Mouse (Mus musculus) heart, postnatal 4 days (tissue): Measurements from ENCODE around the gene Zfp738. TPM values are rescaled to one million over a fixed set of nuclear protein-coding genes. Genes with fewer than 3 reads are reported as not detected.
"Not testable (repeated sequence)": the region's sequence is repeated elsewhere in the genome, so short reads cannot be mapped to it uniquely, and the experiment has no call there.

ENCODE experiments used
- DNase-seq: peaks from one replicate; pipeline ENCODE4 v3.0.0; 2021
- total RNA-seq, 2 experiments: library from RNA; stranded (reverse); gene quantifications; 2 replicates each; pipeline ENCODE4 v1.2.3; 2021

The Zfp738 gene
- 1 to 10 TPM; 7.5 to 8.2 TPM for total RNA-seq

DNA sequence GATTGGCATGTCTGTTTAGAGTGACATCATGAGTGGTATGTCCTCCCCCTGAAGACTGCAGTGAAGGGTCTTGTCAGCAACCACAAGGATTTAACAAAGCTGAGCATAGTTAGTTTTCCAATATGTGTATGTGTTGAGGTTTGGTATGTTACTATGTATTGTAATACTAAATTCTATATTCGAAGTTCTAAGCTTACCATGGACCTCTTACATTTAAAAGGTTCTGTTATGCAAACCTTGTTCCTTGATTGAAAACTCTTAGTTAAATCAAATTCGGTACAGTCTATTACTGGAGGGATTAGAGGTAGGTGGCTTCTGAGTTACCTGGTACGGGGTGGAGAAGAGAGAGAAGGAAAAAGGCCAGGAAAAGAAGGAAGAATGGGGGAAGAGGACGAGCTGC, at the start of gene Zfp738:
Gene Zfp738, minus strand, starts transcription at position 101 of the 400 bp plus-strand sequence.
- no peak for DNase-seq

DNA sequence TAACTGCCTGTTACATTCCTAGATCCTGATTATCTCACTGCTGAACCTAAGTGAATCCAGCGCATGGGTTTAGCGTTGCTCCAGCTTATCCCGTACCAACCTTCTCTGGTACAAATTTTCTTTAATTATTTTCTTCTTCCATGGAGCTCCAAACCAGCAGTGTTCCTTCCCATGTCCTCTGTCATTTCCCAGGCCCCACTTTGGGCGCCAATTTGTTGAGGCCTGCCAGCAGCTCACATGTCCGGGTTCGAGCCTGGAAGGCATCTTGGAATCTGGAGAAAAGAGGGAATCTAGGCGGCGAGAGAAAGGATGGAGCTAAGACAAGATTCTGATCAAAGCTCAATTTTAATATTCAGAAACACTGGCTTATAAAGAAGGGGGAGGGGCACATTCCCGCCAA, 47.5 kb upstream of the Zfp738 start:
- not testable (repeated sequence) for DNase-seq

DNA sequence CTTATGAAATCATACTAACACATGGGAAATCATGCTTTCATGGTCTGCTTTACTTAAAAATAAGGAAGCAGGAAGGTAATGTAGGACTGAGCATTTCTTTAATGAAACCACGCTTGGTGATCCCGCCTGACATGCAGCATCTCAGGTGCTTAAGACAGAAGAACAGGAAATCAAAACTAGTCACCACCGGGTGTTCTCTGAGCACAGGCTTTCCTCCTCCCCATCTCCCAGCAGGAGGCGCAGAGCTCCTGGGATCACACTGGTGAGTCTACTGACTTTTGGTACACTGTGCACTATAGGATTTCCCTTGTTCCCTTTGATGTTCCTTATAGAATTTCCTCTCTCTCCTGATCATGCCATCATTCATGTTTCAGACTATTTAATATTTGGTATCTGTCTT, 42.6 kb upstream of the Zfp738 start:
- DNase-seq, result peak; percentile 48

DNA sequence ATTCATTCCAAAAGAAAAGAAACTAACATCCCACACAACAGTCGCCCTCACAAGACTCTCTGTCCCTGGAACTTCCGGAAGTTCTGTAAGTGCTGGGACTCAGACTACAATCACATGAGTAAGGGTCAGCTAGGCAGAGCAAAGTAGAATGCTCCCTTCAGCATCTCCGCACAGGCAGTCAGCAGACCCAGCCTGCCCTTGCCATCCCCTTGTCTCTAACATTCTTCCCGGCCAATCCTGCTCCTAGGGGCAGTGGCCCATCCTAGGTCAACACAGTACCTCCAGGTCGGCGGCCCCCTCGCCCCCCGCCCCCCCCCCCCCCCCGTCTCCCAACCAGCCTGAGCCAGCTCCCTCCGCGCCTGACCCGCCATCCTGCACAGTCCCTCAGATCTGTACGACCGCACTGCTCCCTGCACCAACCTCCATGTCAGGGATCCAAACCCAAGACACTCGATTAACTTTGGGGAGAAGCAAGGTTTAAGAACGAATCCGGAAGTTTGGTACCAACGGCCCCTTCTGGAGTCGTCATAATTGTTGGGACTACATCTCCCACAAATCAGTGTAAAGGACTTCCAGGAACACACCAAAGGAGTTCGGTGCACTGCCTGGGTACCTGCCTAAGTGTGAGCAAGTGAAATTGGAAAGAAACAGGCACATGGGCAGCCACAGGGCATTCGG, 41.9 kb upstream of the Zfp738 start, which contains the start of gene Zfp65:
Gene Zfp65, minus strand, starts transcription at position 533 of the 678 bp plus-strand sequence.
- DNase-seq, result peak; percentile 47

DNA sequence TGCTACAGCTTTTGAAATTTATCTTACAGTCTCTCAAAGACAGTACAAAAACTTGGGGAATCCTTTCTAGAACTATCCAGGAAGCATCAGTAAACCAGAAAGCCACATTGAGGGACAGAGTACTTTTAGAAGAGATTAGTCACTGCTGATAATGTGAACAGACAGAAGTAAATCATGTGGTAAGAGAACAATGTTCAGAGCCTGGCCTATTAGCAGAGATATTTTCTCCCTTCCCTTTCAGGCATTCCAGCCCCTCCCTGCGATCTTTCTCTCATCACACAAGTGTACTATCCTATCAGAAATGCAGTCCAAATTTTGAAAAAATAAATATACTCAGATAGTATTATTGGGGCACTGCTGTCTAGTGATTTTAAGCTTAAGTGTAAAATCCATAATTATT, 41.2 kb upstream of the Zfp738 start:
- DNase-seq, result no peak

DNA sequence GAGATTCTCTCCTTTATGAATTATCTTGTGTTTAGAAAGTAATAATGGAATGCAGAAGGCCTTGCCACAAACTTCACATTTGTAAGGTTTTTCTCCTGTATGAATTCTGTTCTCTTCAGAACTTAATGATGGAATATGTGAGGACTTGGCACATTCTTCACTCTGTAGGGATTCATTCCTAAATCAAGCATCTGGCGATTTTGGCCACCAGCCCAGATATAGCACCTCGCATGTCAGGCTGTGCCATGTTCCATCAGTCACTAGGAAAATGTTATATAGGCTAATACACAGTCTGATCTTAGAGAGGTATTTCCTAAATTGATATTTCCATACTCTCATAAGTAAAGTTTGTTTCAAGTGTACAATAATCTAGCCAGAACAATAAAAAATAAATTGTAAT, 38.5 kb upstream of the Zfp738 start:
- not testable (repeated sequence) for DNase-seq

DNA sequence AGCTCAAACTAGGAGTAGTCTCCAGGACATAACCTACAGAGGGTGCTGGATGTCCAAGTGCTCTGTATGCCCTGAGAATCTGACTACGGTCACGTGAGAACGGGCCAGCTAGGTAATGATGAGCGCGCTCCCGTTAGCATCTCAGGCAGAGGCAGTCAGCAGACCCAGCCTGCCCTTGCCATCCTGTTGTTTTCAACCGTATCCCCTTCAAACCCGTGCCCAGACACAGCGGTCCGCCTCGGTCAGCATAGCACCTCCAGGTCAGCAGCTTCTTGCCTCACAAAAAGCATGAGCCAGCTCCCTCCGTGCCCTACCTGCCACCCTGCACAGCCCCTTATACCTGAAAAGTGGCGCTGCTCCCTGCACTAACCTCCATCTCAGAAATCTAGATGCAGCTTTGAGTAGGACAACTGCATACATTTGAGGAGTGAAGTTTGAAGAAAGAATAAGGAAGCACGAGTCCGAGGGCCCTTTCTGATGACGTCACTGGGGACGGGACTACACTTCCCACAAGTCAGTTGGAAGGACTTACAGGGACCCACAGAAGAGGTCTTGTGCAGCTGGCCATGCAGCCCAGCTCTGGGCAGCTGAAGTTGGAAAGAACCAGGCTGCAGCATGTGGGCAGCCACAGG, 37.1 kb upstream of the Zfp738 start:
- DNase-seq, result peak; percentile 85

DNA sequence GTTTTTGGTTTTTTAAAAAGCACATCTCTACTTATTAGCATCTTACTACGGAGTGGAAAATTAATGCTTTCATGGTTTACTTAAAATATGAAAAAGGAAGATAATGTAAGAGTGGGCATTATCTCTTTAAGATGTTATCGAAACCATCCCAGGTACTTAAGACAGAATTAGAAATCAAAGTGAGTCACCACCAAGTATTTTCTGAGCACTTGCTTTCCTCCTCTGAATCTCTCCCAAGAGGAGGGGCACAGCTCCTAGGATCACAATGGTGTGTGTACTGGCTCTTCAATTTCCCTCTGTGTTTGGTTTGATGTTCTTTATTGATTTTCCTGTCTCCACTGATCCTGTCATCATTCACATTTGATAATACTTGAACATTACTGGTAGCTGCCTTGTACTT, 3.0 kb downstream of the Zfp738 start:
- DNase-seq, result not testable (repeated sequence)

DNA sequence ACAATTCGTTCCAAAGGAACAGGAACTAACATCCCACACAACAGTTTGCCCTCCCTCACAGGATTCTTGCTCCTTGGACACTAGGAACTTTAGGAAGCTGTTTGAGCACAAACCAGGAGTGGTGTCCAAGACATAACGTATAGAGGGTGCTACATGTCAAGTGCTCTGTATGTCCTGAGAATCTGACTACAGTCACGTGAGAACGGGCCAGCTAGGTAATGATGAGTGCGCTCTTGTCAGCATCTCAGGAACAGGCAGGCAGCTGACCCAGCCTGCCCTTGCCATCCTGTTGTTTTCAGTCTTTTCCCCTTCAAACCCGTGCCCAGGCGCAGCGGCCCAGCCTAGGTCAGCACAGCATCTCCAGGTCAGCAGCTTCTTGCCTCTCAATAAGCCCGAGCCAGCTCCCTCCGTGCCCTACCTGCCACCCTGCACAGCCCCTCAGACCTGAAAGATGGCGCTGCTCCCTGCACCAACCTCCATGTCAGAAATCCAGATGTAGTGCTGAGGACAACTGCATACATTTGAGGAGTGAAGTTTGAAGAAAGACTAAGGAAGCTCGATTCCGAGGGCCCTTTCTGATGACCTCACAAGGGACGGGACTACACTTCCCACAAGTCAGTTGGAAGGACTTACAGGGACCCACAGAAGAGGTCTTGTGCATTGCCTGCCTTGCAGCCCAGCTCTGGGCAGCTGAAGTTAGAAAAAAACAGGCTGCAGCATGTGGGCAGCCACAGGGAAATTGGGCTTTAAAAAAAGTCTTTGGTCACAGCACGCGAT, 3.7 kb downstream of the Zfp738 start:
- peak; percentile 79 for DNase-seq

DNA sequence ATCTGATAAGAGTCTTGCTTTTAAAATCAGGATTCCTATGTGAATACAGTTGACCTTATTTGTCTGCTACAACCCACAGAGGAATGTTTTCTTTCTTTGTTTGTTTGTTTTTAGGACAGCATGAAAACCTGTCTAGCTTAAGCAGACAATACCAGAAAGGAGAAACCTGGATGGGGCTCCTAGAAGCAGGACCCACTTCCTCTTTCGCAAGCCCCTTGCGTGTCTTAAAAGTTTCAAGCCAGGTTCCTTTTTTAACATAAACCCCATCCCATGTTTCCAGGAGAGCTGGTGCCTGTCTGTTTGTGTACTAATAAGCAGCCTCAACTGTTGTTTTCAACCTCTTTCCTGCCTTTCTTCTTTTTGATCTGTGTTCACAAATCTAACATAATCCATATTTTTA, 12.0 kb downstream of the Zfp738 start:
- DNase-seq, result no peak

DNA sequence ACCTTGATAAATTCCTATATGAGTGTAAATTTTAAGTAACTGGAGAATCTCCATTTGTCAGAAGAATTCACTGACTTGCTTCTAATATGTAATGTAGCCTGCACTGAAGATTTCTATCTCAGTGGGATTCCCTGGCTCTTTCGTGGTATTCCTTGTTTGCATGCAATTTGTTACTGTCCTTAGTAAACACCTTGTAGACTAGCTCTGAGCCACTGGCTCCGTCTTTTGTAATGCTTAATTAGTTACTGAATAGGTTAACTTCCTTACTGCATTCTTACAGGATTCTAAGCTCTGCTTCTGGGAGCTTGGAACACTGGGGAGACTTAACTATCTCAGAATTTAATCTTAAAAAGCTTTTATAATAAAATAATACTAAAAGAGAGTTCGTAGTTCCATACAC, 34.4 kb downstream of the Zfp738 start:
- DNase-seq, result no peak

DNA sequence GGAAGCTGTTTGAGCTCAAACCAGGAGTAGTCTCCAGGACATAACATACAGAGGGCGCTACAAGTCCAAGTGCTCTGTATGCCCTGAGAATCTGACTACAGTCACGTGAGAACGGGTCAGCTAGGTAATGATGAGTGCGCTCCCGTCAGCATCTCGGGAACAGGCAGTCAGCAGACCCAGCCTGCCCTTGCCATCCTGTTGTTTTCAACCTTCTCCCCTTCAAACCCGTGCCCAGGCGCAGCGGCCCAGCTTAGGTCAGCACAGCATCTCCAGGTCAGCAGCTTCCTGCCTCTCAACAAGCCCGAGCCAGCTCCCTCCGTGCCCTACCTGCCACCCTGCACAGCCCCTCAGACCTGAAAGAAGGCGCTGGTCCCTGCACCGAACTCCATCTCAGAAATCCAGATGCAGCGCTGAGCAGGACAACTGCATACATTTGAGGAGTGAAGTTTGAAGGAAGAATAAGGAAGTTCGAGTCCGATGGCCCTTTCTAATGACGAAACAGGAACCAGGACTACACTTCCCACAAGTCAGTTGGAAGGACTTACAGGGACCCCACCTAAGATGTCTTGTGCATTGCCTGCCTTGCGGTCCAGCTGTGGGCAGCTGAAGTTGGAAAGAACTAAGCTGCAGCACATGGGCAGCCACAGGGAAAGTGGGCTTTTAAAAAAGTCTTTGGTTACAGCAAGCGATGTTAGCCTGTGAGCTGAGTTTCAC, 49.4 kb downstream of the Zfp738 start, which contains the start of the genes Gm49345 and Zfp729a:
Gene Gm49345, minus strand, starts transcription at position 476 of the 714 bp plus-strand sequence.
Gene Zfp729a, minus strand, starts transcription at position 498 of the 714 bp plus-strand sequence.
- peak; percentile 82 for DNase-seq

DNA sequence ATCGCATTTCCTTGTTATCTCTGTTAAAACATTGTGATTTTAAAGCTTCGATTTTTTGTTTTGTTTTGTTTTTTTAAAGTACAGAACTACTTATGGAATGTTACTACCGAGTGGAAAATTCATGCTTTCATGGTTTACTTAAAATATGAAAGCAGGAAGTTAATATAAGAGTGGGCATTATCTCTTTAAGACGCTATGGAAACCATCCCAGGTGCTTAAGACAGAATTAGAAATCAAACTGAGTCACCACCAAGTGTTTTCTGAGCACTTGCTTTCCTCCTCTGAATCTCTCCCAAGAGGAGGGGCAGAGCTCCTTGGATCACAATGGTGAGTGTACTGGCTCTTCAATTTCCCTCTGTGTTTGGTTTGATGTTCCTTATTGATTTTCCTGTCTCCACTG, 76.8 kb downstream of the Zfp738 start:
- DNase-seq, result no peak

DNA sequence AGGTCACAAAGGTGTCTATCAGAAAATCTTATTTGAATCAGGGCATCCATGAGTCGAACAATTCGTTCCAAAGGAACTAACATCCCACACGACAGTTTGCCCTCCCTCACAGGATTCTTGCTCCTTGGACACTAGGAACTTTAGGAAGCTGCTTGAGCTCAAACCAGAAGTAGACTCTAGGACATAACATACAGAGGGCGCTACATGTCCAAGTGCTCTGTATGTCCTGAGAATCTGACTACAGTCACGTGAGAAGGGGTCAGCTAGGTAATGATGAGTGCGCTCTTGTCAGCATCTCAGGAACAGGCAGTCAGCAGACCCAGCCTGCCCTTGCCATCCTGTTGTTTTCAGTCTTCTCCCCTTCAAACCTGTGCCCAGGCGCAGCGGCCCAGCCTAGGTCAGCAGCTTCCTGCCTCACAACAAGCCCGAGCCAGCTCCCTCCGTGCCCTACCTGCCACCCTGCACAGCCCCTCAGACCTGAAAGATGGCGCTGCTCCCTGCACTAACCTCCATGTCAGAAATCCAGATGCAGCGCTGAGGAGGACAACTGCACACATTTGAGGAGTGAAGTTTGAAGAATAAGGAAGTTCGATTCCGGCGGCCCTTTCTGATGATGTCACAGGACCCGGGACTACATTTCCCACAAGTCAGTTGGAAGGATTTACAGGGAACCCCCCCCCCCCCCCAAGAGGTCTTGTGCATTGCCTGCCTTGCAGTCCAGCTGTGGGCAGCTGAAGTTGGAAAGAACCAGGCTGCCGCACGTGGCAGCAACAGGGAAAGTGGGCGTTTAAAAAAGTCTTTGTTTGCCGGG, 77.6 kb downstream of the Zfp738 start, which contains the start of gene Zfp729b:
Gene Zfp729b, minus strand, starts transcription at position 642 of the 811 bp plus-strand sequence.
- peak; percentile 90 for DNase-seq

Other genes starting within 250 kb of the Zfp738 start
- gene Zfp874a, start 235.4 kb downstream of the Zfp738 start, total RNA-seq, result 1 to 10 TPM; 2.4 to 2.7 TPM
- 1 to 10 TPM; 4.8 to 6.3 TPM for gene Zfp874b, start 202.8 kb downstream of the Zfp738 start, total RNA-seq
- gene Zfp58, start 186.5 kb downstream of the Zfp738 start, total RNA-seq, result 1 to 10 TPM; 4.3 to 4.8 TPM
- gene Gm26965, start 160.9 kb downstream of the Zfp738 start, total RNA-seq, result not detected
- gene Zfp87, start 160.9 kb downstream of the Zfp738 start, total RNA-seq, result 10 to 100 TPM; 10.1 to 10.8 TPM
- 1 to 10 TPM; 5.3 to 5.6 TPM for gene Zfp748, start 133.2 kb downstream of the Zfp738 start, total RNA-seq
- gene Zfp729b, start 77.4 kb downstream of the Zfp738 start, total RNA-seq, result 1 to 10 TPM; 4.1 to 4.7 TPM
- gene Gm49345, start 49.3 kb downstream of the Zfp738 start, total RNA-seq, result 1 to 10 TPM in 1 of 2 experiments, under 1 TPM in 1; 0.72 to 1.9 TPM
- gene Zfp729a, start 49.3 kb downstream of the Zfp738 start, total RNA-seq, result 1 to 10 TPM; 3.7 to 3.8 TPM
- 1 to 10 TPM; 6.1 to 6.4 TPM for gene Zfp65, start 42.1 kb upstream of the Zfp738 start, total RNA-seq
- gene Zfp85, start 68.2 kb upstream of the Zfp738 start, total RNA-seq, result 1 to 10 TPM; 2.5 to 2.8 TPM
- under 1 TPM; 0.17 to 0.43 TPM for gene Zfp493, start 92.6 kb upstream of the Zfp738 start, total RNA-seq
- 1 to 10 TPM; 1.7 to 2.3 TPM for gene Zfp273, start 126.7 kb upstream of the Zfp738 start, total RNA-seq
- 1 to 10 TPM in 1 of 2 experiments, under 1 TPM in 1; 0.95 to 1.5 TPM for gene Gm10037, start 144.0 kb upstream of the Zfp738 start, total RNA-seq
- not detected for gene BC048507, start 176.3 kb upstream of the Zfp738 start, total RNA-seq